Mouse (Mus musculus) heart, postnatal 0 days (tissue): Measurements from ENCODE around the gene Scn3b.

Experiments used
- CTCF ChIP-seq: IDR thresholded peaks from 2 replicates; pipeline ENCODE4 v1.5.1; 2016; ENCODE audit warnings: antibody characterized with exemption, control low read depth, low read depth
- EP300 ChIP-seq: IDR thresholded peaks from 2 replicates; pipeline ENCODE4 v1.6.1; 2016; ENCODE audit warnings: antibody characterized with exemption, low read depth

DNA sequence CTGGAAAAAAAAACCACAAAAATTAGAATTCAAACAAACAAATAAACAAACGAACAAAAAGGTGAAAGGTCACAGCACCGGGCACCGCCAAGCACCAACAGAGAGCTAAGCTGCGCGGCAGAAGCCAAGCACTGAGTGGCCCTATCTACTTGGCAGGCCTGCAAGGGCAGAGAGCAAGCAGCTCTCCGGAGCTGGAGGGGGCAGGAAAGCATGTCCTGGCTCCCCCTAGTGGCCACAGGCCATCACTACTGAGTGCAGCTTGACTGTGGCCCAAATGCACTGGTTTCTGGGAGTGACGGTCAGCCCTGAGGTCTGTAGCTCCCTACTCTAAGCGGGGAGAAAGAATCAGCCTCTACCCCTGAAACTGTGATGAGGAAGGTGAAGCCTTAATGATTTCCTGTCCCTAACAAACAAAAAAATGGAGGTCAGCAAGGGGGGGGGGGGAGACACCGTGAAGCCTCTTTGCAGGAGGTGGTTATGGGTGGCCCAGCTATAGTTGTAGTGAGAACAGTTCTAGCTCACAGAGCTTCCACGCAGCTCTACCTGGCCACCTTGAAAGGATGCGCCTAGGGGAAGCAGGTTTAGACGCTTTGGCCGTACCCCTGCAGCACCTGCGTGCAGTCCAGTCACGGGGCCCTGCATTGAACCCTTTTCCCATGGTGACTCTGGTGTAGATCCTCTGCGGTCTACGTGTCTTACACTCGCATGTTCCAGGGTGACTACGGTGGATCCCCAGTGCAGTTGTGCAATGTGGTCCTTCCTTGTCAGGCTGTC, 61.8 kb downstream of the Scn3b start:
- no peak for TF ChIP-seq EP300
- peak; percentile 98 for TF ChIP-seq CTCF
